Mouse (Mus musculus) lung, embryonic 15.5 days (tissue): ENCODE data around the gene Spi1. TPM values are rescaled to one million over a fixed set of nuclear protein-coding genes. Genes with fewer than 3 reads are reported as not detected.

Source experiments
- ATAC-seq: fragments of 200-750 bp; cut with Nextera tagmentation; 2 replicates; pipeline ENCODE4 v1.8.0; 2017; ENCODE audit warnings: moderate number of reproducible peaks, borderline replicate concordance; ENCODE audit not compliant: low FRiP score, low TSS enrichment; ENCODE audit errors: extremely low read depth
- H3K27ac ChIP-seq: fragments of 300-500 bp; sonication (generic); 2 replicates; pipeline ENCODE4 v1.5.1; 2015; ENCODE audit warnings: moderate library complexity, mild to moderate bottlenecking, inconsistent platforms
- H3K27me3 ChIP-seq: fragments of 300-500 bp; sonication (generic); 2 replicates; pipeline ENCODE4 v1.6.1; 2015; ENCODE audit warnings: inconsistent platforms
- H3K36me3 ChIP-seq: fragments of 300-500 bp; sonication (generic); 2 replicates; pipeline ENCODE4 v1.6.1; 2015; ENCODE audit warnings: inconsistent platforms
- H3K4me1 ChIP-seq: fragments of 300-500 bp; sonication (generic); 2 replicates; pipeline ENCODE4 v1.6.1; 2015; ENCODE audit warnings: inconsistent platforms
- H3K4me2 ChIP-seq: fragments of 300-500 bp; sonication (generic); 2 replicates; pipeline ENCODE4 v1.6.1; 2015; ENCODE audit warnings: inconsistent platforms, mild to moderate bottlenecking, moderate library complexity
- H3K4me3 ChIP-seq: fragments of 300-500 bp; sonication (generic); 2 replicates; pipeline ENCODE4 v1.5.1; 2015; ENCODE audit warnings: mild to moderate bottlenecking, inconsistent platforms
- H3K9ac ChIP-seq: fragments of 300-500 bp; sonication (generic); 2 replicates; pipeline ENCODE4 v1.6.1; 2015; ENCODE audit warnings: inconsistent platforms
- H3K9me3 ChIP-seq: fragments of 300-500 bp; sonication (generic); 2 replicates; pipeline ENCODE4 v1.6.1; 2016; ENCODE audit warnings: inconsistent platforms
- WGBS: fragments of 180-500 bp; shearing (Covaris S2); methylation state at CpG from one replicate; pipeline ENCODE4 v1.1.7; 2015; 5-methylcytosine and 5-hydroxymethylcytosine counted together
- polyA plus RNA-seq: library from polyadenylated mRNA; unstranded; fragments of >200 nt; fragmentation: Nextera tagmentation; extraction: Ambion mirVana; gene quantifications from 2 replicates; pipeline ENCODE4 v1.2.1, GENCODE M21; 2015

Gene Spi1
- polyA plus RNA-seq, 1 experiment from 2014 or later = 8.7 TPM

GRCm38 (mm10) chr2:91069306-91070000, 12.7 kb upstream of the Spi1 start:
- no peaks in the 10 kb centered on the region for H3K9me3 ChIP-seq
- peaks cover 21% of the 10 kb centered on the region for H3K4me1 ChIP-seq
- peaks cover 22% of the 10 kb centered on the region for H3K36me3 ChIP-seq
- 6% methylated on average over 14 of the region's 14 CpGs for WGBS
- ATAC-seq = no peak
- peak overlapping the region; percentile 78 for H3K4me2 ChIP-seq
- peak overlapping the region; percentile 87 for H3K27ac ChIP-seq
- H3K9ac ChIP-seq = peak overlapping the region; percentile 65
- peak overlapping the region; percentile 60 for H3K4me3 ChIP-seq
- no peaks in the 10 kb centered on the region for H3K27me3 ChIP-seq

GRCm38 (mm10) chr2:91070076-91070800, 12.0 kb upstream of the Spi1 start, which contains the start of gene Slc39a13:
TSS of gene Slc39a13 (minus strand) at chr2:91070417.
- peak within 1 kb of the TSS; percentile 65 for H3K9ac ChIP-seq
- H3K36me3 ChIP-seq = peaks cover 18% of the 10 kb centered on the region; the same call in 1 of the 2 replicates
- no peaks in the 10 kb centered on the region for H3K9me3 ChIP-seq
- WGBS = under 1% methylated on average over 69 of the region's 69 CpGs
- peak within 1 kb of the TSS; percentile 60 for H3K4me3 ChIP-seq
- H3K27me3 ChIP-seq = no peaks in the 10 kb centered on the region
- H3K4me1 ChIP-seq = peaks cover 21% of the 10 kb centered on the region
- peak; percentile 98 for ATAC-seq
- H3K4me2 ChIP-seq = peak within 1 kb of the TSS; percentile 78
- peak within 1 kb of the TSS; percentile 87 for H3K27ac ChIP-seq

GRCm38 (mm10) chr2:91071059-91071458, 11.1 kb upstream of the Spi1 start:
- Histone ChIP-seq H3K27me3 (no peaks in the 10 kb centered on the region), H3K4me2 (peak overlapping the region; percentile 78), H3K4me3 (peak overlapping the region; percentile 60), H3K4me1 (peaks cover 21% of the 10 kb centered on the region), H3K9ac (peak overlapping the region; percentile 65), H3K9me3 (no peaks in the 10 kb centered on the region), H3K27ac (peak overlapping the region; percentile 87), H3K36me3 (peaks cover 11% of the 10 kb centered on the region; the same call in 1 of the 2 replicates)
- 83% methylated on average over 10 of the region's 10 CpGs for WGBS
- ATAC-seq = no peak

- no peaks in the 10 kb centered on the region for H3K9me3 ChIP-seq
- H3K9ac ChIP-seq = no peak overlapping the region
- peaks cover 21% of the 10 kb centered on the region for H3K4me1 ChIP-seq
- WGBS = 13% methylated on average over 1 of the region's 1 CpGs
- H3K4me3 ChIP-seq = no peak overlapping the region
- no peak for ATAC-seq
- H3K27ac ChIP-seq = no peak overlapping the region
- H3K4me2 ChIP-seq = no peak overlapping the region
- H3K36me3 ChIP-seq = peaks cover 3% of the 10 kb centered on the region; the same call in 1 of the 2 replicates
- H3K27me3 ChIP-seq = no peaks in the 10 kb centered on the region
Measured at GRCm38 (mm10) chr2:91072092-91072491, 10.1 kb upstream of the Spi1 start.

- Histone ChIP-seq H3K9ac (peak overlapping the region; percentile 57; the same call in 1 of the 2 replicates), H3K27ac (no peak overlapping the region), H3K9me3 (no peaks in the 10 kb centered on the region), H3K4me3 (peak overlapping the region; percentile 50), H3K27me3 (no peaks in the 10 kb centered on the region), H3K4me2 (peak overlapping the region; percentile 94), H3K36me3 (no peaks in the 10 kb centered on the region), H3K4me1 (peaks cover 9% of the 10 kb centered on the region)
- ATAC-seq = no peak
- 16% methylated on average over 12 of the region's 12 CpGs for WGBS
Measured at GRCm38 (mm10) chr2:91077957-91078313, 4.3 kb upstream of the Spi1 start.

GRCm38 (mm10) chr2:91078314-91079025, 3.7 kb upstream of the Spi1 start:
- peak overlapping the region; percentile 94 for H3K4me2 ChIP-seq
- no peaks in the 10 kb centered on the region for H3K36me3 ChIP-seq
- peak overlapping the region; percentile 57 for H3K9ac ChIP-seq
- no peak overlapping the region for H3K27ac ChIP-seq
- no peaks in the 10 kb centered on the region for H3K9me3 ChIP-seq
- peak; percentile 85 for ATAC-seq
- WGBS = under 1% methylated on average over 30 of the region's 36 CpGs
- H3K27me3 ChIP-seq = no peaks in the 10 kb centered on the region
- peak overlapping the region; percentile 50 for H3K4me3 ChIP-seq
- H3K4me1 ChIP-seq = peaks cover 9% of the 10 kb centered on the region

GRCm38 (mm10) chr2:91079026-91079384, 3.2 kb upstream of the Spi1 start:
- Histone ChIP-seq H3K36me3 (no peaks in the 10 kb centered on the region), H3K4me2 (peak overlapping the region; percentile 94), H3K4me1 (peaks cover 9% of the 10 kb centered on the region), H3K4me3 (peak overlapping the region; percentile 50), H3K27me3 (no peaks in the 10 kb centered on the region), H3K9me3 (no peaks in the 10 kb centered on the region), H3K27ac (no peak overlapping the region), H3K9ac (peak overlapping the region; percentile 57)
- no peak for ATAC-seq
- WGBS = 22% methylated on average over 5 of the region's 5 CpGs

- Histone ChIP-seq H3K36me3 (no peaks in the 10 kb centered on the region), H3K9me3 (no peaks in the 10 kb centered on the region), H3K9ac (no peak overlapping the region), H3K27me3 (no peaks in the 10 kb centered on the region), H3K27ac (no peak overlapping the region), H3K4me3 (no peak overlapping the region), H3K4me1 (peaks cover 9% of the 10 kb centered on the region), H3K4me2 (no peak overlapping the region)
- 68% methylated on average over 8 of the region's 8 CpGs for WGBS
- no peak for ATAC-seq
Measured at GRCm38 (mm10) chr2:91080784-91081513, 1.2 kb upstream of the Spi1 start.

- H3K4me1 ChIP-seq = peaks cover 9% of the 10 kb centered on the region
- H3K9ac ChIP-seq = no peak overlapping the region
- no peaks in the 10 kb centered on the region for H3K9me3 ChIP-seq
- no peak overlapping the region for H3K4me2 ChIP-seq
- H3K4me3 ChIP-seq = no peak overlapping the region
- H3K36me3 ChIP-seq = no peaks in the 10 kb centered on the region
- 52% methylated on average over 11 of the region's 11 CpGs for WGBS
- H3K27ac ChIP-seq = peak overlapping the region; percentile 17; the same call in 1 of the 2 replicates
- ATAC-seq = no peak
- no peaks in the 10 kb centered on the region for H3K27me3 ChIP-seq
Measured at GRCm38 (mm10) chr2:91082844-91083243, 654 bp downstream of the Spi1 start.

GRCm38 (mm10) chr2:91083366-91083940, 1.3 kb downstream of the Spi1 start:
- no peak overlapping the region for H3K4me3 ChIP-seq
- 47% methylated on average over 1 of the region's 1 CpGs for WGBS
- H3K4me1 ChIP-seq = peaks cover 6% of the 10 kb centered on the region
- no peak overlapping the region for H3K9ac ChIP-seq
- no peak for ATAC-seq
- H3K4me2 ChIP-seq = no peak overlapping the region
- H3K36me3 ChIP-seq = no peaks in the 10 kb centered on the region
- H3K9me3 ChIP-seq = no peaks in the 10 kb centered on the region
- H3K27ac ChIP-seq = peak overlapping the region; percentile 17; the same call in 1 of the 2 replicates
- H3K27me3 ChIP-seq = no peaks in the 10 kb centered on the region
